Mouse (Mus musculus) adrenal gland (tissue): ENCODE results near the gene Tmem200a.

Source experiments
- intact Hi-C: fragments of 180-260 bp; cut with DNase I; formaldehyde crosslinking; loops from one replicate; pipeline ENCODE4 v1.15.1; 2025

Tmem200a gene

DNA sequence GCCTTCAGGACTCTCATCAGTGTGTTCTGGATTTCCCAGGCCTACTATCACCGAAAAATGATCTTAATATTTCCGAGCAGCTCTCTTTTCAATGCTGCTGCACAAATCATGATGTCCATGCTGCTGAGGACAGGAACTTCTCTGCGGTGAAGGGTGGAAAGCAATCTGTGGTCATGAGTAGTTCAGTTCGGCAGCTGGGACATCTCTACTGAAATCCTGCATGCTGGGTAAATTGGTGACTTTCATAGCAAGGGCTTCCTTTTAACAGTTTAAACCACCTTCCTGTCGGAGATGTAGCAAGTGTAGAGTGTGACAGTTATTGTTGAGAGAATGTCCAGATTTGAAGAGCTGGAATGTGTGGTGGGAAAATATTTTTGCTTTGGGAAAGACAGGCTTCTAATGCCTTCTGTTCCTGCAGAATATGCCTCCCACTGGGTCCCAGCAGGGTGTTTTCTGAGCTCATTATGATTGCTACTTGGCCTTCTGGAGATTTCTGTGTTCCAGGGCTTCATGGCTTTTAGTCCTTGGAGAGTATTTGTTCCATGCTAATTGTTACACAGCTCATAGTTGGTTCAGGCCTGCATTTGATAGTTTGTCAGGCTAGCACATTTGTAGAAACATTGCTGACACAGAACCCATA, 79.4 kb downstream of the Tmem200a start:
- intact Hi-C loops: no loop called here

DNA sequence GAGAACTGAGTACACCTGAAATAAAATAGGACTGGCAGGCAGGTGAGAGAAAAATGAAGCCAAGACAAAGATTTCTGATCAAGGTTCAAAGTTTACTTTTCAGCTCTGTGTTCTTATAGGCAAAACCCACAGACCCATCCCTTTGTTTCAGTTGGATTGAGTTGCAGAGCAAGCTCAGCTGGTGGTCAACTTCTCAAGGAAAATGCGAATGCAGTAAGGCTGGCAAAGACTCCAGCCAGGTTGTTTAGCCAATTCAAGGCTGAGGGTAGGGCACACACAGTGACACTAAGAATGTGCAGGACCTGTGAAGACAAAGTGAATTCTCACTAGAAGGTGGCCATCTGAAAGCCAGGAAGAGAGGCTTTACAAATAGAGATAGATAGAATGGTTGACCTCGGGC, 94.8 kb downstream of the Tmem200a start:
- intact Hi-C loops: no loop called here

DNA sequence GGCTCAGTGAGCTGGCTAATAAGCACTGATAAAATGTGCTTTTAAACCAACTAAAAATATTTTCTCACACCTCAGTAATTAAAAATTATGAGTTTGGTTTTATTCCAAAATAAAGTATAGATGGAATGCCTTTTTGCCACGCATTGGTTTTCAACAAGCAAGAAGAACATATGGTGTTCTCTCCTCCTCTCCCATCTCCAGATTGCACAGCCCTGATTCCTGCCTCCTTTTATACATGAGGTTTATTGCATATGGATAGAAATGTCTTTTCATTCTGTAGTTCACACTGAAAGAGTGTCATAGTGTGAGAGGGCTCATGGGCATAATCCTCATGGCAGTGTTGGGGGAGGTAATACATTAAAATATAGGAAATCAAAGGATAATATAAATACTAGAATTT, 96.2 kb downstream of the Tmem200a start:
- intact Hi-C loops: no loop called here

DNA sequence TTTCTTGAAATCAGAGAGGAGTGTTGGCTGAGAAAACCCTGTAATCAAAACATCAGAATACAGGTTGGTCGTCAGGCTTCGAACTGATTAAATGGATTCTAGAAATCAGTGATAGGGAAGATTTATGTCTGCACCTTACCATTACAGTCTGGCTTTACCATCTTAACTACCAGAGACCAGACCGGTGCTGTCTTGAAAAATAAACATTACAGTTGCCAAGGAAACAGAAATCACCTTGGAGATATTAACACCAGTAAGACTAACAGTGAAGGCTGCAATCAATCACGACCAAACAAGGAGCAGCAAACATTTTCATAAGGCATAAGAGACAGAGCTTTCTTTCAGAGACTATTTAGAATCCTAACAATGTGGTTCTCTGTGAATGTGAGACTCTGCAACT, 116.0 kb downstream of the Tmem200a start:
- intact Hi-C loops: no loop called here

DNA sequence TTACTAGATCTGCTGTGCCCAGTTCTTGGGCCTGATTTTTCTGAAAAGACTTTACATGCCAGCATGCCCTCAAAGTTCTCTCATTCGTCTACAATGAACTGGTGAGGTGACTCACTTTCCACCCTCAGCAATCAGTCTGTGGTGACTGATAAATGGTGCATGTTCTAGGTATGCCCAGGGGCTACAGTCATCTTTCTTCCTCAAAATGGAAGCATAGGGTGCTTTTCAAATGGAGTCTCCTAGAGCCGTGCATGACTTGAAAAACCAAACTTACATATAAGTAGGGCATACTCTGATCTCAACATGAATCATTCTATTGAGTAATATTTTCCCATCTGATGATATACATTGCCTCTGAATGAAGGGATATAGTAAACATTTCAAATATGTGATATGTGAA, 117.8 kb downstream of the Tmem200a start:
- intact Hi-C loops: no loop called here

DNA sequence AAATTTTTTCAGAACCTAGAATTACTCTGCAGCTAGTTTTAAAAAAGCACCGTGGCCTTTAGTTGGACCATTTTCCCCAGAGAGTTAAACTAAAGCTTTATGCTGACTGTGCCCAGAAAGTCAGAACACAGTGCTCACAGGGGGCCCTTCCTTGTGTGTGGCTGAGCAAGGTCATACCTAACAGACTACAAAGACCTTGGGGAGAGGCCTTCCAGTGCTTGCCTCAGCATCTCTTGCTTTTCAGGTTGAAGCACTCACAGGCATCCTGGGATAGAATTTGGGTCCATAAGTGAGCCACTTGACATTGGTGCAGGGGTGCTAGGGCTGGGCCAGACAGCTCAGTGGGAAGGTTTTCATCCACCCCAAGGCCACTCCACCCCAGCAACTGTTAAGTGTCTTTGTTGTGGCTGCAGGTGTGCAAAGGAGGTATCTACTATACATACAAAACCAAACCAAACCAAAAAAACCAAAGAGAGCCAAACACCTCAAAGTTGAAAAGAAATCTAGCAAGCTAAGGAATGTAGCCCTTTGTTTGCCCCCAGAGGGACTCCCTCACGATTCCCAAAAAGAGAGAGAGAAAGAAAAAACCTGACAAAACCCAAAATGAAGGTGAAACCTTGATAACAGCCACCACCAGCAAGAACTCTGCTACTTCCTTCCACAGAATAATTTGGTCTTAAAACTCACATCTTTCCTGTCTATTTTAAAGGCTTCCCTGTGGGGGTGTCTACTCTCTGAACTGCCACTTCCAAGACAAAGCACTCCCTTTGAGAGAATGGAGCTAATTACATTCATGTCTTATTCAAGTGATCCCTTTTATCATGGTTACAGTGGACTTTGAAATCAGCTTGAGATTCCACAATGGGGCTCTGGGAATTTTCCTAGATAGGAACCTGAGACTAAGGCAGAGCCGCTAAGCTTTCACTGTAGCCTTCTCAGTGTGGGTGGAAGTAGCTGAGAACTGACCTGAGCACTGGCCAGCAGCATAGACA, 119.8 kb downstream of the Tmem200a start:
- intact Hi-C loops: no loop called here

DNA sequence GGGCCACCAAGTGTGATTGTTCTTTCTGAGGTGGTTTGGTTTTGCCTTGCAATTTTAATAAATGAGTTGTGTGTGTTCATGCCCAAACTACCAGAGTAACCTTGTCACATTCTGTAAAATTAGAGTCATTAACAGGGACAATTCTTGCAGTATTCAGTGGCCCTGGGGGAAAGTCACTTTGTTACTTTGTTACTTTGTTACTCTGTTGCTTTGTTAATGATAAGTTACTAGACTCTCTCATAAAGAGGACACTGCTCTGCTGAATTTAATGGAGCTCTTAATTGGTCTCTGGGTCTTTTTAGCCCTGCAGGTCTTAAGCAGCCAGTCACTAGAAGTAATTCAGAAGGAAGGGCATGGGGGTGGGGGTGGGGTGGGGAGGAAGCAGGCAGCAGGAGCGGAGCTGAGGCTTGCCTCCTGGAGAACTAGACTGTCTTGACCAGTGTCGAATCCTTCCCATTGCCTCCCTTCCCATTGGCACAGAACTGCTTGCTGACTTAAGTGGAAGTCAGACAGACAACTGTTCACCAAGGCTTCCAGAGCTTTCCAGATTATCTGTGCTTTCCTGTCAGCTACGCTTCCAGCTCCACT, 124.1 kb downstream of the Tmem200a start:
- intact Hi-C loops: no loop called here

DNA sequence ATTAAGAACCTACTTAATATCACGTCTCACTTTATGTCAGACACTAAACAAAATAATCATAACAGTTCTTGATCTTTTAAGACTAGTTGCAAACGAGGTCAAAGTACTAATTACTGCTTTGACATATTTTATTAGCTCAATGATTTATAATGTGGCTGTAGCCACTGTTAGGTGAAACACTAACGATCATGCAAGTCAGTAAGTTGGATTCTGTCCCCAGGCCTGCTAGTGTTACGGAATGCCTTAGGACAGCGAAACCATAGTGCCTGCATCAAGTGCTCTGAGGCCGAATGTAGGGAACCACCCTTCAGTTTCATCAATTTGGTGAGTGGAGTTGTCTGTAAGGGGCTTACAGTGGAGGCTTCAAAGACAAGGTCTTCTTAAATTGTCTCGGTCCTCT, 126.0 kb downstream of the Tmem200a start:
- intact Hi-C loops: no loop called here

DNA sequence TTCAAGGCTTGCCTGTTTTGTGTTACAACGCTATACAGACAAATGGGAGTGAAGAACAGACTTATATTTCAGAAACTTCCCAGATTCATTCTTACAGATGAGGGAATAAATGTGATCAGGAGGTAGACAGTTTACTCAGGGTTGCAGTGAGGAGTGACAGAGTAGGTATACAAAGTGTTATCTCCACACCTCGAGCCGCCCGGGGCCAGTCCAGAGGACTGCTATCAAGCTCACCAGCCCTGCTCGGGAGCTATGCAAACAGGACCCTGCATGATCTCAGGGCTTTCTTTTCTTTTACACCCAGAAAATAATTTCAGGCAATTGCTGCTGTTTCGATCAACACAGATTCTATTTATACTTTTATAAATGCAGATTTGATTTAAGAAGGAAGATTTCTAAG, 126.7 kb downstream of the Tmem200a start:
- intact Hi-C loops: no loop called here

DNA sequence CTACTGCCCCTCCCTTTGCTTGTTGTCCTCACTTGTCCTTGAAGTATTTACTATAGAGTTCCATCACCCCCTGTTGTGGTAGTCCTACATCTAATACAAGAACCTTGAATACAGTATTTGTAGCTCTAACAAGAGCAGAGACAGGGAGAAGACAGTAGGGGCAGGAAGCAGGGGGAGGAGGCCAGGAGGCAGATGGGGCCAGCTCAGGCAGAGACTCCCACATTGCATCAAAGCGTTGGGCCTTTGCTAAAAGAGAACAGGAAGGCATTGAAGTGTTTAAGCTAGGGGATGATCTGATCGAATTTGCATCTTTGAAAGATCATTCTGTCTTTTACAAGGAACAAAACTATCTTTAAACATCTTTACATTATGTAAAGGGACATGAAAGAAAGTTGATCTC, 133.0 kb downstream of the Tmem200a start:
- intact Hi-C loops: no loop called here

DNA sequence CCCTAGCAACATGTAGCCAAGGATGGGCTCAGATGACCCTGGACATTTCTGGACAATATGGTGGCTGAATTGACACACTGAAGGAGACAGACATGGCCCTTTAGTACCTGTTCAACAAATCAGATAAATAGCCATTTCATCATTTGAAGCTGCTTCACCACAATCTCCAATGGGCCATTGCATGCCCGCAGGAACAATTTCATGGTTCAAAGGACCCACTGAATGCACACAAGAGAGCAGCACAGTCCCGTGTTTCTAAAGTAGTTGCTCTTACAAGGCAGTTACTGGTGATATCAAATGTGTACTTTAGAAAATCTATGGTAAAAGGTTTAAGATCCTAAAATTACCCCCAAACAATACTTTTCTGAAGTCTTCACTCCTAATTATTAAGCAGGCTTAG, 134.2 kb downstream of the Tmem200a start:
- intact Hi-C loops: no loop called here

DNA sequence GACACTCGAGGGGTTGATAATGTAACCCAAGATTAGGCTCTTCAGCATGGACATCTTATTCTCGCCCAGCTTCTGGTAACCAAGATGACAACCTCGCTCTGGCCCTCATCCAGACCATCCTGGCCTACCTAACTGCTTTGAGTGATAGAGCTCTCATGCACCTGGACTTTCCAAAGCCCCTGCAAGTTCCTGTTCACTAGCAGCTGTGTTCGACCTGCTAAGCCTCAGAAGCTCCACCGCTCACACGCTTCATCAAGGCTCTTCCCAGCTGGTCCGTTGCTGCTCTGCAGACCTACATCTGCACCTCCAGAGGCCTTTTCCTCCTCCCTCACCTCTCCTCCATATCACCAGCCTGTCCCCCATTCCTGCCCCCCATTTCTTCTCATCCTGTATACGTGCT, 147.1 kb downstream of the Tmem200a start:
- intact Hi-C loops: no loop called here

DNA sequence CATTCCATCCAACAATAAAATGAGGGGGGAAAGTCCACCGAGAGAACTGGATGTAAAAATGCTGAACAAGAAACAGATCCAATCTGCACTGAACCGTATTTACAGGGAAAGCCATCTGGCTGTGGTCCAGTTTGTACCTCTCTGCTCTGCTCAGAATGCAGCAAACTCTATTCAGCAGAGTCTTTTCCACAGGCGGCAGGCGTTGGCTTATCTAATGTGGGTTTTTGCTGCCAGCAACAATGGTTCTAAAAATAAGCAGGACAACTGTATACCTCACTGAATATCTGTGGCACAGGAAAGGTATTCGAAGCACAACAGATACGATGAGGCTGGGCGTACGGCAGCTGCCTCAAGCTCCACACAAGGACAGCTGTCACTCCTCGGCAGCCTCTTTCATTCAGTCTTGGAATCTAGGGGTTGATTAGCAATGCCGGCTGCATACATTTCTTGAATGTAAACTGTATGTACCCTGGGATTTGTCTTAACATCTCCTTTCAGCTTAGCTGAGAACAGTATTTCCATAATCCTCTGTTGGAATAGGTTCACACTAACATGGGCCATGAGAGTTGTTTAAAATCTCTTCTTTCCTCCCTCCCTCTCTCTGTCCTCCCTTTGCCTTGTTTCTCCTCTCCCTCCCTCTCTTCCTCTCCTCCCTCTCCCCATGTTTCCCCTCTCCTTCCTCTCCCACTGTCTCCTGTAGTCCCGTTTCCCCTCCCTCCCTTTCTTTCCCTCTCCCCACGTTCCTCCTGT, 149.3 kb downstream of the Tmem200a start:
- intact Hi-C loops: no loop called here

DNA sequence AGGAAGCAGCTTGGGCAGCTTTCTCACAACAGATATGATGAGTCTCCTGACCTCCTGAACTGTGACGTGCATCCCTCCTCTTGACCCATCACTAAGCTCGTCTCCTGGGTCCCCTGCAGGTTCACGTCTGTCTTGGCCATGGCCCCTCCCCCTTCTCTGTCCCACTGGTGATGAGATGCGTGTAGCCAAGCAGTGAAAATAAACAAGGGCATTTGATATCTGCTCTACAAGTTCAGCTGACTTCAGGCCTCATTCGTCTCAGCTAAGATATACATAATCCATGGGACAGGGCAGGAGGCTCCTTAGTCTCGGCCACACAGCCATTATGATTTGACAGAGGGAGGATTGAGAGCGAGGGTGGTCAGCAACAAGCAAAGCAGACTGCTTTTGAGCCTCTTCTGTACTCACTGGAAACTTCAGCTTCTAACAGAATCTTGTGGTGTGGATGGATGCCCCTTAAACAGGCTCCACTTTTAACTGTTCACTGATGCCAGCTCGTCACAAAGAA, 149.9 kb downstream of the Tmem200a start:
- intact Hi-C loops: no loop called here

DNA sequence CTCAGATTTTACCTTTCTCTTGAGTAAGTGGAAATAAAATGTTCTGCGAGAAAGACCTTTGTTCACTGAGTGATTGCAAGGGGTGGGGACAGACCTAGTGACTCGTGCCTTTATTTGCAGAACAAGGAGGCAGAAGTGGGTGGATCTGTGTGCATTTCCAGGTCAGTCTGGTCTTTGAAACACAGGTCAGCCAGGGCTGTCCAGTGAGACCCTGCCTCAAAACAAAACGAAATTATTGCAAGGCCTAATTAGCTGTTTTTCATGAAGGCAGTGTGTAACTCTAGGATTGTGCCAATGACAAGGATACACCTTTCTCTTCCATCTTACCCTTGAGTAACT, 150.4 kb downstream of the Tmem200a start:
- intact Hi-C loops: no loop called here

DNA sequence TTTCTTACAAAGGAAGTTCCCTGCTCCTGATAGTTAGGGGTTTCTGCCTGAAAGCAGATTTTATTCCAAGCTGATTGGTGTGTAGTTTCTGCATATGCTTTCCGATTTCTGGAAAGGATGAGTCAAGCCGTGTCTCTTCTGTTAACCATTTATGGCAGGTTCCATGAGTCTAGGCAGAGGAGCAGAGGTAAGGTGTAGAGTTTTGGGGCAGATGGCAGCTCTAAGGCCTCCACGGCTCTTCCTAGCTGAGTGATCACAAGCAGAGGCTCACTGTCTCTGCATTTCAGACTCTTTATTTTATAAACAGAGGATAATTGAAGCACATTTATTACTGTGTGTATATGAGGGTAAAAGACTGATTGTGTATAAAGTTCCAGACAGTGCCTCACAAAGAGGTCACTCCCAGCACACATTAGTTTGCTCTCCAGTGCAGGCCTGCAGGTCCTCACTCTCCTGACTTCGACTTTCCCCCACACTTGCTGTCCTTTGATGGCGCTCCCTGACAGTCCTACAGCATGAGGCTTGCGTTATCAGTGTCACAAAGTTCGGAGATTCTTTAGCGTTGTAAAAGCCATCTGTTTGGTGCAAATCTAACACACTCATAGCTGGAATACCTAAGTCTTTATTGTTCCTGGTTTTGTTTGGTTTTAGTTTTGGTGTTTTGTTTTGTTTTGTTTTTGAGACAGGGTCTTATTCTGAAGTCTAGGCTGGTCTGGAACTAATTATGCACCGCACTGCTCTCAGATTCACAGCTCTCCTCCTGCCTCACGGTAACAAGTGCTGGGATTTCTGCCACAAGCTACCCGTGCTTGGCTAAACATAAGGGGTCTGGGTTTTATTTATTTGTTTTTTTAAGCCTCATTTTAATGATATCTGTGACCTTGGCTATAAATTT, 151.1 kb downstream of the Tmem200a start:
- intact Hi-C loops: no loop called here

DNA sequence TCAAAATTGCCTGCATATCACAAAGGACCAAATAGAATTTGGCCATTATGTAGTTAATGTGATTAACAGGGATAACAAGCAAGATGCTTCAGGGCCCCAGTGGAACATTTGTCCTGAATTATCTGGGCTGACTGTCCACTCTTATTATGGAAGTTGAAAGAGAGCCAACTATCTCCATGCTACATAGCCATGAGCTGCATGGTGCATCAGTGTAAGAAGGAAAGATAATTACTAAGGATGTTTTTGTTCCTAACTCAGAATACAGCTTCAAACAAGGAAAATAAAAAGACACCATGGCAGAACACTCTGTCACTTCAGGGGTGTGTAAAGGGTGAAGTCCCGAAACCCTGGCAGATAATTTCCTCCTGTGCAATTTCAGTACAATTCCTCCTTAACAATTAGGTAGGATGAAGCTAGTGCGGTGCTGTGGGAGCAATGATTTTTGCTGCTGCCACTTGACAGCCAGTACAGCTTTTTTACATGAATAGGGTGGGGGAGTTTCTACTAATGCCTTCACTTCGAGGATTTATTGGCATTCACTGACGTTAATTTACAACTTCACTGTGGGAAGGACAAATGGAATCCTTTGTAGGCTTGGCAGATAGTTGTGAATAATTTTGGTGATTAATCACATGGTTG, 158.1 kb downstream of the Tmem200a start:
- intact Hi-C loops: no loop called here

DNA sequence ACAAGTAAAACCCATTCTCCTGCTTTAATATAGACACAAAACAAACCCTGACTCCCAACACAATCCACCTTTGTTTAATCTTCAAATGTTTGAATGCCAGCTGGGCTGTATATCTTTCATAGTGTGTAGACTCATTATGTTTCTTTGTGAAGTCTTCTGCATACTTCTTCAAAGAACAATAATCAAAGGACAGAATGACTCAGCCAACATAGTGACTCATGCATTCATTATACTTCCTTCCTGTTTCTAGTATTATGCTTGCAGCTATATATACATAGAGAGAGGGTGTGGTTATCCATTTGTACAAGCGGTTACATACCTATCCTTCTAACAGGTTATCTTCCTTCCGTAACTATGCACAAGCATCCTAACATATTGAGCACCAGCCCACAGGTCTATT, 160.7 kb downstream of the Tmem200a start:
- intact Hi-C loops: no loop called here

DNA sequence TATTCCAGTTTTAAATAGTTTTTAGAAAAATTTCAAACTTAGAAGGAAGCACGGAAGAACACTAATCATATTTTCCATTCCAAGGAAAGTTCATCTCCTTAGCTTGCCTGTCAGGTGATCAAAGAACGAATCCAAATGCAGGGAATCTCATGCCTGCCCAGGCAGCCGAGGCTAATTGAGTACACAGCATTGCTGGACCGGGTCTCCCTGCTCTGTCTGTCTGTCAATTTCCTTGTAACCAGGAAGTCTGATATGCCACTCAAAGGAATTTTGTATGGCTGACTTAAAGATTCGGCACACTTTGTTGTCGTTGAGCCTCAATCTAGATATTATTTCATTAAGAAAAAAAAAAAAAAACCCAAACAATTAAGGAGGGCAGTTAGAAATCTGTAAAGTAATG, 168.6 kb downstream of the Tmem200a start:
- intact Hi-C loops: no loop called here
